Mouse (Mus musculus) brown adipose tissue, adult 24 weeks (tissue): ENCODE measurements at regions not wholly inside any gene's neighbourhood (a gene's known extent, or its start where the extent isn't known, plus 50 kb on each side); places are given as distances from the start of the nearest gene placed in this dataset.

Experiments
- H3K27ac ChIP-seq: fragments of 200-500 bp; replicated peaks from 2 replicates; pipeline ENCODE4 v1.5.1; 2012; ENCODE audit warnings: low read depth, mild to moderate bottlenecking, low read length
- H3K4me1 ChIP-seq: fragments of 200-500 bp; 2 replicates; pipeline ENCODE4 v1.6.1; 2012; ENCODE audit warnings: low read length, mixed read lengths; ENCODE audit not compliant: control insufficient read depth, insufficient read depth, insufficient read length
- H3K4me3 ChIP-seq: fragments of 200-500 bp; 2 replicates; pipeline ENCODE4 v1.5.1; 2012; ENCODE audit warnings: low read depth, mild to moderate bottlenecking, low read length, moderate library complexity; ENCODE audit not compliant: insufficient read depth

- no peak overlapping the region for H3K4me3 ChIP-seq
- H3K27ac ChIP-seq: no peak overlapping the region
- peaks cover 6% of the 10 kb centered on the region; the same call in 1 of the 2 replicates for H3K4me1 ChIP-seq
Observed at GRCm38 (mm10) chr10:111779956-111780355, 192.5 kb upstream of the Krr1 start.

- Histone ChIP-seq H3K4me3 (no peak overlapping the region), H3K4me1 (peaks cover 6% of the 10 kb centered on the region; the same call in 1 of the 2 replicates), H3K27ac (no peak overlapping the region)
Observed at GRCm38 (mm10) chr10:111782195-111782810, 190.2 kb upstream of the Krr1 start.

GRCm38 (mm10) chr10:111783496-111783895 is 189.0 kb upstream of the Krr1 start:
- H3K27ac ChIP-seq: no peak overlapping the region
- H3K4me3 ChIP-seq: no peak overlapping the region

GRCm38 (mm10) chr10:111784065-111784853 is 188.2 kb upstream of the Krr1 start:
- Histone ChIP-seq H3K27ac (peak overlapping the region; percentile 38; the same call in 1 of the 2 replicates), H3K4me3 (no peak overlapping the region), H3K4me1 (peaks cover 6% of the 10 kb centered on the region; the same call in 1 of the 2 replicates)

More at GRCm38 (mm10) chr10:111783496-111783895, 189.0 kb upstream of the Krr1 start:
- H3K4me1 ChIP-seq: peaks cover 6% of the 10 kb centered on the region; the same call in 1 of the 2 replicates

- H3K4me1 ChIP-seq: peaks cover 6% of the 10 kb centered on the region; the same call in 1 of the 2 replicates
- H3K27ac ChIP-seq: no peak overlapping the region
- H3K4me3 ChIP-seq: no peak overlapping the region
Observed at GRCm38 (mm10) chr10:111787175-111787574, 185.3 kb upstream of the Krr1 start.

- peaks cover 1% of the 10 kb centered on the region; the same call in 1 of the 2 replicates for H3K4me1 ChIP-seq
- H3K4me3 ChIP-seq: no peak overlapping the region
- H3K27ac ChIP-seq: no peak overlapping the region
Observed at GRCm38 (mm10) chr10:111789264-111789663, 183.2 kb upstream of the Krr1 start.

GRCm38 (mm10) chr10:111790911-111791310 is 181.6 kb upstream of the Krr1 start:
- no peak overlapping the region for H3K4me3 ChIP-seq
- H3K4me1 ChIP-seq: no peaks in the 10 kb centered on the region; the same call in 1 of the 2 replicates
- no peak overlapping the region for H3K27ac ChIP-seq

GRCm38 (mm10) chr10:111795056-111795455 is 177.4 kb upstream of the Krr1 start:
- H3K4me3 ChIP-seq: no peak overlapping the region
- no peaks in the 10 kb centered on the region; the same call in 1 of the 2 replicates for H3K4me1 ChIP-seq
- no peak overlapping the region for H3K27ac ChIP-seq

- no peak overlapping the region for H3K27ac ChIP-seq
- no peaks in the 10 kb centered on the region; the same call in 1 of the 2 replicates for H3K4me1 ChIP-seq
- H3K4me3 ChIP-seq: no peak overlapping the region
Observed at GRCm38 (mm10) chr10:111795756-111796155, 176.7 kb upstream of the Krr1 start.

- Histone ChIP-seq H3K27ac (no peak overlapping the region), H3K4me3 (no peak overlapping the region), H3K4me1 (no peaks in the 10 kb centered on the region; the same call in 1 of the 2 replicates)
Observed at GRCm38 (mm10) chr10:111798851-111799281, 173.6 kb upstream of the Krr1 start.

- Histone ChIP-seq H3K4me3 (no peak overlapping the region), H3K27ac (no peak overlapping the region), H3K4me1 (no peaks in the 10 kb centered on the region; the same call in 1 of the 2 replicates)
Observed at GRCm38 (mm10) chr10:111799850-111800589, 172.4 kb upstream of the Krr1 start.

- Histone ChIP-seq H3K27ac (no peak overlapping the region), H3K4me1 (no peaks in the 10 kb centered on the region), H3K4me3 (no peak overlapping the region)
Observed at GRCm38 (mm10) chr10:111800590-111800935, 171.9 kb upstream of the Krr1 start.

GRCm38 (mm10) chr10:111801021-111801793 is 171.3 kb upstream of the Krr1 start:
- no peak overlapping the region for H3K4me3 ChIP-seq
- H3K27ac ChIP-seq: 0 out of 2 replicates have a peak overlapping the region, but pooled peaks have one; percentile 26
- no peaks in the 10 kb centered on the region for H3K4me1 ChIP-seq

GRCm38 (mm10) chr10:111801794-111802359 is 170.6 kb upstream of the Krr1 start:
- peak overlapping the region; percentile 60 for H3K27ac ChIP-seq

More at GRCm38 (mm10) chr10:111801794-111802359, 170.6 kb upstream of the Krr1 start:
- Histone ChIP-seq H3K4me3 (no peak overlapping the region), H3K4me1 (no peaks in the 10 kb centered on the region)
